Mouse (Mus musculus): Measurements from ENCODE around the gene 4930548H24Rik. TPM values are rescaled to one million over a fixed set of nuclear protein-coding genes. Genes with fewer than 3 reads are reported as not detected.

Gene 4930548H24Rik
- not detected in 2 replicates for polyA plus RNA-seq (2016; fragmentation: Nextera tagmentation; extraction: Ambion mirVana)

DNA sequence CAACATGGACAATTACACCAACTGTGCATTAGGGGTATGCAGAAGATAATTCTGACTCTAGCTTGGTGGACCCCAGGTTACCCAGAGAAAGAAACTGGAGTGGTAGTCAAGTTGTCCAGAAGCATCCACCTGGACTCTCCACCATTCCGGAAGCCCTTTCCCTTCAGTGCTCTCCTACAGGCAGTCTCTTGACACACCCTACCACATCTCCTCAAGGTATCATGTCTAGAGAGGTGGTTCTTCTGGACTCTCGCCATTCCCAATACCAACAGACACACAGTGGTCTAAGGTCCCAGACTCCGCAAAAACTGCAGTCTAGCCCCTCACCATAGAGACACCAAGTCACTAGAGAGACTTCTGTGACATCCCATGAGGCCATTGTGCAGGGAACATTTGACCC lies at the start of gene 4930548H24Rik:
4930548H24Rik (plus strand) TSS at position 301 of the 400 bp plus-strand sequence.
- WGBS: 97% methylated on average over 3 of the region's 3 CpGs
- Histone ChIP-seq H3K4me3 (no peak within 1 kb of the TSS), H3K36me3 (peaks cover 45% of the 10 kb centered on the region), H3K27ac (no peak within 1 kb of the TSS), H3K27me3 (ENCODE audit: low read depth, poor library complexity, severe bottlenecking) (no peaks in the 10 kb centered on the region), H3K9me3 (replicated peaks) (no peaks in the 10 kb centered on the region), H3K4me1 (no peaks in the 10 kb centered on the region)
- DNase-seq (ENCODE audit: low spot score): no peak

DNA sequence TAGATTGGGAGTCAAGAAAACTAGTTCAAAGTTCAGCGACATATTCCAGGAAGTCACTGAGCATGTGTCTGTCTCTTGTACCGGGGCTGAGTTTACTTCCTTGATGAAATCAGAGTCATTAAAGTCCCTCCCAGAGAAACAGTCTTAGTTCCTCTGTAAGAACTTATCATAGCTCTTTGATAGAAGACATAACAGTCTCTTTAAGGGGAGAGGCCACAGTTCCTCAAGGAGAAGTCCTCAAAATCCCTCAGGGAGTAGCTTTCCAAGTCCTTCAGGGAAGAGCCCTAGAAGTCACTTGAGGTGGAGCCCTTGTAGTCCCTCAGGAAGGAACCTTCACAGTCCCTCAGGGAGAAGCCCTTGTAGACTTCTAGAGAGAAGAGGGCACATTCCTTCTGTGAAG lies 34.2 kb upstream of the 4930548H24Rik start:
- no peak overlapping the region for H3K27ac ChIP-seq
- no peak for DNase-seq (ENCODE audit: low spot score)
- H3K4me3 ChIP-seq: no peak overlapping the region
- H3K27me3 ChIP-seq (ENCODE audit: low read depth, poor library complexity, severe bottlenecking): no peaks in the 10 kb centered on the region
- 87% methylated on average over 2 of the region's 2 CpGs for WGBS
- H3K9me3 ChIP-seq (replicated peaks): no peaks in the 10 kb centered on the region
- H3K36me3 ChIP-seq: no peaks in the 10 kb centered on the region
- H3K4me1 ChIP-seq: peaks cover 13% of the 10 kb centered on the region

DNA sequence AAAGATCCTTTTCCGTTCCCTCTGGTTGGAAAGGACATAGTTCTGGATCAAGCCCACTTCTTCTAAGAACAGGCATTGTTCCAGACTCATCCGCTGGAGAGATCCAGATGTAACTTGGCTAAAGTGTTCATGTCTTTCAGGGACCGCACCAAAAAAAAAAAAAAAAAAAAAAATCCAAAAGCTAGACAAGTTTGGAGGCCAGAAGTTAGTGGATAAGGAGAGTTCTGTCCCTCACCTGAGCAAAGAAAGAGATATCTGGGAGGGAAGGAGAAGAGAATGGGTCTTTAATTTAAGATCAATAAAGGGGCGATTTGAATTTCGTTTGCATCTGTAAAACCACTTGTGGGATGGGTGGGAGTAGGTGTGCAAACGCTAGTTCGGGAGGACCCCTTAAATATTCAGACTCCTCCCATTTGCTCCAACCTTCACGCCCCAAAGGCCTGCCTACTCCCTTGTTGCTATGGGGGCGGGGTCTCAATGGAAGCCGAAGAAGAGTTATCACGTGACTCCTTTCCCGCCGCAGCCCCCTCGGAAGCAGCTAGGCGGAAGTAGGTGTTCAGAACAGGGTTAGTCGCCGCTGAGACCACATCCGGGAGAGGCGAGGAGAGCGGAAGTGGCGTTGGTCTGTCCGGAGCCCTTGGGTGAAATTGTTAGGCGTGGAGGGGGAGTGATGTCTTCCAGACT lies 33.5 kb upstream of the 4930548H24Rik start, which contains the start of gene Zfp512:
Zfp512 (plus strand) TSS at position 554 of the 684 bp plus-strand sequence.
- no peaks in the 10 kb centered on the region for H3K27me3 ChIP-seq (ENCODE audit: low read depth, poor library complexity, severe bottlenecking)
- WGBS: 8% methylated on average over 23 of the region's 23 CpGs
- peak within 1 kb of the TSS; percentile 56 for H3K4me3 ChIP-seq
- peak; percentile 98 for DNase-seq (ENCODE audit: low spot score)
- no peaks in the 10 kb centered on the region for H3K9me3 ChIP-seq (replicated peaks)
- no peaks in the 10 kb centered on the region for H3K36me3 ChIP-seq
- peak within 1 kb of the TSS; percentile 81 for H3K27ac ChIP-seq
- H3K4me1 ChIP-seq: peaks cover 13% of the 10 kb centered on the region

DNA sequence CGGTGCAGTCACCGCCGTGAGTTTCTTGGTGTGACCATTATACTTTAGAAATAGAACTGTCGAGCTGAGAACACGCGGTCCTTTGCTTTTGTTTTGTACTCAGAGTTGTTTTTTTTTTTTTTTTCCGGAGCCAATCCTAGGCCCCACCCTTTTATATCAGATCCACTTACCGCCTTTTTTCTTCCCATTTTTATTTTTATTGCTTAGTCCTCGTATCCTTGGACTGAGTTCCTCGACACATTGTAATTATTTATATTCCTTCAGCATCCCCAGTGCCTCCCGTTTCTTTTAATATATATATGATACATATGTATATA lies 33.0 kb upstream of the 4930548H24Rik start:
- Histone ChIP-seq H3K9me3 (replicated peaks) (no peaks in the 10 kb centered on the region), H3K4me1 (peaks cover 13% of the 10 kb centered on the region), H3K4me3 (peak overlapping the region; percentile 56), H3K27me3 (ENCODE audit: low read depth, poor library complexity, severe bottlenecking) (no peaks in the 10 kb centered on the region), H3K36me3 (peaks cover 5% of the 10 kb centered on the region; the same call in 1 of the 2 replicates), H3K27ac (peak overlapping the region; percentile 81)
- under 1% methylated on average over 11 of the region's 11 CpGs for WGBS
- DNase-seq (ENCODE audit: low spot score): no peak

DNA sequence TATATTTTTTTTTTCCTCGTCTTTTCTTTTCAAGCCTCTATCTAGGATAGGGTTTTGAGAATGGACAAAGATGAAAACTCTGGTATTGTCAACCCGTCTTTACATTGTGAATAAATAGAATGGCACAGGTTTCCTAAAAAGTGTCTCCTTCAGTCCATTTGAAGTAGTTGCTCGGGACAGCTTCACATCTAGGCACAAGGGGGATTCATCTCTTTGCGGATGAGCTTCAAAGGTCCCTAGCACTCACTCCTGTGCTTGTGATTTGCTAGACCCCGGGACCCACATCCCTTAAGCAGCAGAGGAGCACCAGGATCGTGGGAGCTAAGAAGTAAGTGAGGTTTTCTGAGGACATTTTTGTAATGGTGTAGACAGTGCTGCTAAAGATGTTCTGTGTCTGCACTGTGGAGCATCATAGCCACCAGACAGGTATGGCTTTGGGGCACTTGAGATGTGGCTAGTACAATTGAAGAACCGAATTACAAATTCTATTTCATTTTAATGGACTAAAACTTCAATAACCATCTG lies 32.6 kb upstream of the 4930548H24Rik start:
- H3K27ac ChIP-seq: peak overlapping the region; percentile 50; the same call in 1 of the 2 replicates
- WGBS: 20% methylated on average over 7 of the region's 7 CpGs

DNA sequence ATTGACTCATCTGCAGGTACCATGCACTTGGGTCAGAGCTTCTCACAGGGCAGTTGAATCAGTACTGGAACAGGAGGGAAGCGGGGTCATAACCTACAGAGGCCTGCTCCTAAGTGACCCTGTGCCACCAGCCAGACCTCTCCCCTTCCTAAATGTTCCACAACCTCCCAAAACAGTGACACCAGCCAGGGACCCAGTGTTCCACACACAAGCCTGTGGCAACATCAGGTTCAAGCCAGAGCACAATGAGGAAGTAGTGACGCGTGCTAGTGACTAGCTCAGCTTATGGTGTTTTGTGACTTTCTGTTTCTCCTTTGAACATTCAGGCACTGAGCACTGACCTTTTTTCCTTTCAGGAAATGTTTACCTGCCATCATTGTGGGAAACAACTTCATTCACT lies 17.7 kb upstream of the 4930548H24Rik start:
- WGBS: 91% methylated on average over 3 of the region's 3 CpGs
- Histone ChIP-seq H3K4me3 (no peak overlapping the region), H3K4me1 (no peaks in the 10 kb centered on the region), H3K27ac (no peak overlapping the region), H3K27me3 (ENCODE audit: low read depth, poor library complexity, severe bottlenecking) (no peaks in the 10 kb centered on the region), H3K9me3 (replicated peaks) (no peaks in the 10 kb centered on the region), H3K36me3 (peaks cover 77% of the 10 kb centered on the region)
- DNase-seq (ENCODE audit: low spot score): no peak

More for the DNA sequence above, 32.6 kb upstream of the 4930548H24Rik start:
- no peak for DNase-seq (ENCODE audit: low spot score)
- Histone ChIP-seq H3K9me3 (replicated peaks) (no peaks in the 10 kb centered on the region), H3K27me3 (ENCODE audit: low read depth, poor library complexity, severe bottlenecking) (no peaks in the 10 kb centered on the region), H3K4me3 (peak overlapping the region; percentile 56), H3K36me3 (peaks cover 6% of the 10 kb centered on the region; the same call in 1 of the 2 replicates), H3K4me1 (peaks cover 13% of the 10 kb centered on the region)

DNA sequence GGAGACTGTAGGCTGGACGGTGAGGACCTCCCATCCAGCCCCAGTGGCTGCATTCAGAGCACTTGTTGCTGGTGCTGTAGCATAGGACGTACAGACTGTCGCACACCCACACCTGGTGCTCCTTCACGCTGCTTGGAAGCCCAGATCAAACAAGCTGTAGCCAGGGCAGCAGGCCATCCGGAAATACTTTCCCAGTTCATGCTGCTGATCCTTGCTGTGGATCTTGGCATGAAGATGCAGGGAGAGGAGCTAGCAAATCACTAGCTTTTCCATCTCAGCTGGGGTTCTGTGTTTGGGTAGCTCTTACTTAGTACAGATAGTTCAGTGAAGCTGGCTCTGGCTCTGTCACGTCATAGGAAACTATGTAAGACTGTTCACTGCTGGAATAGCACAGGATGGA lies 15.8 kb upstream of the 4930548H24Rik start:
- no peaks in the 10 kb centered on the region for H3K4me1 ChIP-seq
- H3K36me3 ChIP-seq: peaks cover 94% of the 10 kb centered on the region
- no peak for DNase-seq (ENCODE audit: low spot score)
- no peak overlapping the region for H3K27ac ChIP-seq
- H3K9me3 ChIP-seq (replicated peaks): no peaks in the 10 kb centered on the region
- 92% methylated on average over 6 of the region's 6 CpGs for WGBS
- H3K27me3 ChIP-seq (ENCODE audit: low read depth, poor library complexity, severe bottlenecking): no peaks in the 10 kb centered on the region
- no peak overlapping the region for H3K4me3 ChIP-seq

DNA sequence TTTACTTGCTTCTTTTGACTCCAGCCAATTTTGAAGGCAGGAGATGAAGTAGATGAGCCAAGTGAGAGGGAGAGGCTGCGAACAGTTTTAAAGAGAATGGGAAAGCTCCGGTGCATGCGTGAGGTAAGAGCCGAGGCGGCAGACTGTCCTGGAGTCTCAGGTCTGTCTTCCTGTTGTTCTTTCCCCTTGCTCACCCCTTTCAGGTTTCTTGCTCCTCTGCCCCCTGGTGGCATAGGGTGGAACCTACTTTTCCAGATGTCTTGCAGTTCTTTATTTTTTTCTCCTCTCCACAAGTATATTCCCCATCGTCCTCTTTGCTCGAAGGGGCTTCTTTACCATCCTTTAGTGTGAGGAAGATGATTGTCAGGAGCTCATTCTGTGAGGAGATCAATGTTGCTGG lies 15.2 kb upstream of the 4930548H24Rik start:
- Histone ChIP-seq H3K27ac (no peak overlapping the region), H3K9me3 (replicated peaks) (no peaks in the 10 kb centered on the region), H3K4me3 (no peak overlapping the region), H3K36me3 (peaks cover 97% of the 10 kb centered on the region), H3K4me1 (no peaks in the 10 kb centered on the region), H3K27me3 (ENCODE audit: low read depth, poor library complexity, severe bottlenecking) (no peaks in the 10 kb centered on the region)
- peak; percentile 52 for DNase-seq (ENCODE audit: low spot score)
- WGBS: 80% methylated on average over 7 of the region's 7 CpGs

DNA sequence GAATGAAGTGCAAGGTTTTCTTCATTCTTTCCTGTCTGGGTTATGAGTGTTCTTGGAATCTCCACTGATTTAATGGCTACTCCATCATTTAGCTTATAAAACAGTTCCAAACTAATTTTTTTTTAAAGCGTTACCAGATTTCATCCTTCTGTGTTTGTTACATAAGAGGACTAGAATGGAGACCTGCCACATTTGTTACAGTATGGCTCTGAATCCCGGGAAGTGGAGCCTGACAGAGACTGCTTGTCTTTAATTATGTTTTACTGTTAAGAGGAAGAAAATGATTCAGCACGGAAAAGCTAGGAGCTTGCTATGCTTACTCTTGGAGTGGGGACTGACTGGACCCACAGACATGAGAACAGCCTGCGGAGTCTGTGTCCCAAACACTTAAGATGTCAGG lies 5.0 kb upstream of the 4930548H24Rik start:
- Histone ChIP-seq H3K9me3 (replicated peaks) (no peaks in the 10 kb centered on the region), H3K4me1 (no peaks in the 10 kb centered on the region), H3K36me3 (peaks cover 93% of the 10 kb centered on the region), H3K27me3 (ENCODE audit: low read depth, poor library complexity, severe bottlenecking) (no peaks in the 10 kb centered on the region), H3K4me3 (no peak overlapping the region), H3K27ac (no peak overlapping the region)
- 95% methylated on average over 4 of the region's 4 CpGs for WGBS
- DNase-seq (ENCODE audit: low spot score): no peak

DNA sequence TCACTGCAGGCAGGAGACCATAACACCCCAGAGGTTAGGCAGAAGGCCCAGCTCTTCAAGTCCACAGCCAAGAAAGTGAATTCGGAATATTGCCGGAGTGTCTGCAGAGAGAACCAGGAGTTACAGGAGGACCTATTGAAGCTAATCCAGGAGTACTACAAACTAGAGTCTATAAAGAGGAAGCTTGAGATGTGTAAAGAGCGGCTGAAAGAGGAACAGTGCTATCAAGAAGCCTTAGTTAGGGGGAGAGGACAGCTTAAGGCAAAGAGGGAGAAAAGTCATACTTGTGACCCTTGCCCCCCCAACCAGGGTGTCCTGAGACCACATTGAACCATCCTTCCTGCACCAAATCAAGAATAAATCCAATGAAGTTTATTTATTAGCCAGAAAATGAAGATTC lies 2.3 kb downstream of the 4930548H24Rik start:
- no peak for DNase-seq (ENCODE audit: low spot score)
- Histone ChIP-seq H3K27ac (no peak overlapping the region), H3K4me3 (no peak overlapping the region), H3K36me3 (peaks cover 22% of the 10 kb centered on the region; the same call in 1 of the 2 replicates), H3K9me3 (replicated peaks) (no peaks in the 10 kb centered on the region), H3K27me3 (ENCODE audit: low read depth, poor library complexity, severe bottlenecking) (no peaks in the 10 kb centered on the region), H3K4me1 (no peaks in the 10 kb centered on the region)
- 95% methylated on average over 3 of the region's 3 CpGs for WGBS

DNA sequence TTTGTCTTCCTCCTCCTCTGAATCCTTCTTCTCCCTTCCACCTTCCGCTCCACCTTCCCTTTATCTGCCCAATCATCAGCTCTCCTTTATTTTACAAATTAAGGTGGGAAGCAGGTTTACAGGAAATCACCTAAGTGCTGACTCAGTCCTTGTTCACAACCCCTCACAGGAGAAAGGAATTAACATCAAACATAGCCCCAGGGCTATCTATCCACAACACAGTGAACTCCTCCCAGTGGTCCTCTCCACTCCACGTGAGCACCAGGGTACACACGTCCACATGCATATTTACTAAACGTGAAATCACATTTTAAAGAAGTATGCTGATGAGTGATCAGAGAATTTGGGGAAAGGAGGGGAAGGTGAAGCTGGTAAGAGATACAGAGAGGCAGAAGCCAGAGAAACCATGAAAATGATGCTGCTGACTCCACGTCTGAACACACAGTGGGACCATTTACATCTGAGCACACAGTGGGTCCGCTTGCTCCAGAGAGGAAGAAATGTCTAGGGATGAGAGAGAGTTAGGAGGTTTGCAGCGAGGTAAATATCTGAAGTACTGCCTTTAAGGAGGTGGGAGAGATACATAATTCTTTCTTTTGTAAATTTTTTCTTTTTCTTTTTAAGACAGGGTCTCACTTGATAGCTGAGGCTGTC lies 3.7 kb downstream of the 4930548H24Rik start:
- WGBS: 71% methylated on average over 7 of the region's 7 CpGs
- DNase-seq (ENCODE audit: low spot score): no peak
- H3K4me3 ChIP-seq: no peak overlapping the region

DNA sequence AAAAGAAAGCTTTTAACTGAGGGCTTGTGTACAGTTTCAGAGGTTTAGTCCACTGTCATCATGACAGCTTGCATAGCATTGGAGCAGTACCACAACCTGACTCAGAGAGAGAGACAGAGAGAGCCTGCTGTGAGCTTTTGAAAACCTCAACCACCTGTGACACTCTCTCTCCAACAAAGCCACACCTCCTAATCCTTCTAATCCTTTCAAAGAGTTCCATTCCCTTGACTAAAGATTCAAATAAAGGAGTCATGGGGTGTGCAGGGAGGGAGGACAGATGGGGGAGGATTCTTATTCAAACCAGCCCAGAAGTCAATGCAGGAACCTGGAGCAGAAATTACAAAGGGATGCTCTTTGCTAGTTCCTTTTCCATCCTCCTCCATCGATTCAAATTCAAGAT lies 6.5 kb downstream of the 4930548H24Rik start:
- H3K36me3 ChIP-seq: peaks cover 11% of the 10 kb centered on the region
- WGBS: 52% methylated on average over 1 of the region's 1 CpGs
- peaks cover 9% of the 10 kb centered on the region for H3K4me1 ChIP-seq
- no peaks in the 10 kb centered on the region for H3K9me3 ChIP-seq (replicated peaks)
- H3K4me3 ChIP-seq: no peak overlapping the region
- H3K27me3 ChIP-seq (ENCODE audit: low read depth, poor library complexity, severe bottlenecking): no peaks in the 10 kb centered on the region
- H3K27ac ChIP-seq: no peak overlapping the region
- DNase-seq (ENCODE audit: low spot score): no peak

More for the DNA sequence above, 3.7 kb downstream of the 4930548H24Rik start:
- Histone ChIP-seq H3K36me3 (peaks cover 13% of the 10 kb centered on the region; the same call in 1 of the 2 replicates), H3K4me1 (no peaks in the 10 kb centered on the region), H3K27ac (no peak overlapping the region), H3K9me3 (replicated peaks) (no peaks in the 10 kb centered on the region), H3K27me3 (ENCODE audit: low read depth, poor library complexity, severe bottlenecking) (no peaks in the 10 kb centered on the region)
